Mouse (Mus musculus) heart, adult 11 months (tissue): ENCODE measurements at regions not wholly inside any gene's neighbourhood (a gene's known extent, or its start where the extent isn't known, plus 50 kb on each side); places are given as distances from the start of the nearest gene placed in this dataset.

Experiments used
- DNase-seq: peaks from one replicate; pipeline ENCODE4 v3.0.0; 2022

DNA sequence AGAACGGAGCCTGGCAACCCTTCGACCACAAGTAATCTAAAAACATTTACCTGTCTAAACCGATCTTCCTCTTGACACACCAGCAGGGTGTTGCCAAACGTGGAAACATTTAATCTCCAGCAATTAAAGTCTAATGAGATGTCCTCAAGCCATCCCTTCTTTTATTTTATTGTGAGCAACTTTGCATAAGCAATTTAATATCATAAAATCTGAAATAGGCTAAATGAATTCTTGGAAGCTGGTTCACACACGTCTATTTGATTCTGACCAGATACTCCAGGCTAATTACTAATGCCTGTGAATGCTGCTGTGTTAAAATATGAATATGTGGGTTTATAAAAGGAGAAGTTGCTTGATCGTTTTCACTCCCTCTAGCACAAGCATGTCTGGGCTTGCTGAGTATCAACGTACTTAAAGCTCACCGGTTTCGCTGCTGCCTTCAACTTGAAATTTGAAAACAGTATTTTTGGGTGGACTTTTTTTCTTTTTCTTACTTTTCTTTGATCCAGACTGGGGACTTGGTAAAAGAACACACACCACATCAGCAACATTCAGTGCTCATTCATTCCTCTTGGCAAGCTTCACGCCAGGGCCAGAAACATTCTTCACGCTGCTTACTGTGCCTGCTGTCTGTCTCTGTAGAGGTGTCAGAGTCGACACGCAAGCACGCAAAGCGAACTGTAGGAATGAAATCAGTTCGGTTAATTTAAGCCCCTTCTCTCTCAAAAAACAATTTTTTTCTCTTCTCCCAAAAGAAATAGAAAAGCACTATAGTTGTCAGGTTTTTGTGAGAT, 194.4 kb downstream of the Npr3 start:
- DNase-seq: no peak

DNA sequence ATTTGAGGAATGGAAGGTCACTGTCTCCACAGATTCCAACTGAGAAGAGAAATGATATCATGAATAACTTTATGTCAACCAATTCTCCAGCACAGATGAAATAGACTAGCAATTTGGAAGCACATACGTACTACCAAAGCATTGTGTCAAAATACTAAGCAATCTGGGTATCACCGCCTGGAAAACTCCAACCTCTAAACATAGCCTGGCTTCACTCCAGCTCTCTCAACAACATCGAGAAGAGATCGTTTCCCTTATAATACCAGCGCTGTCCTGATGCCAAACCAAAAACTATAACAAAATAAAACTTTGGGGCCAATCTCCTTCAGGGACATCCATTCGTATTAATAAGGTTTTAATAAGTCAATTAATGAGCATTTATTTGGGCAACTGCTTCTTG, 205.8 kb downstream of the Npr3 start:
- DNase-seq: no peak

GRCm38 (mm10) chr15:11699929-11700328, 207.2 kb downstream of the Npr3 start:
- no peak for DNase-seq

GRCm38 (mm10) chr15:11697060-11697459, 210.0 kb downstream of the Npr3 start:
- no peak for DNase-seq

DNA sequence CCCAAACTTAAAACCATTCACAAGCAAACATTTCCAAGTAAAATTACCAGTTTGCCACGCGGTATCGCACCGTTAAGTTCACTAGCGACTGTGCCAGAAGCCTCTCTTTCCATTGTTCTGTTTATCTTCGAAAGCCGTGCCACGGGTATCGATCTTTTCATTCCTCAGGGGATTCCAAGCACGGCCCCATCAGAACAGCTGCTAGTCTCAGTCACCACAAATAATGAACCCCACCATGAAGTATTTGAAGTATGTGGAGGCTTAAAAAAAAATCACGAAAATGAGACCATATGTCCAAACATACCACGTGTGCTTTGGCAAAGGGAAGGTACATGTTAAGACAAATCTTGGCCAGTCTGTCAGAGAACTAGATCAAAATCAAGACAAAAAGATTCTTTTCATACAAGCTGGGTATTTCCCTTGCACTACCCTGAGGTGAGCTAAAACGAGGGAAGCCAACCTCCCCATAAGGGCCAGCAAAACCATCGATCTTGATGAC, 213.3 kb downstream of the Npr3 start:
- no peak for DNase-seq

- no peak for DNase-seq
These were observed 242.2 kb downstream of the Npr3 start for GRCm38 (mm10) chr15:11664839-11665379.

DNA sequence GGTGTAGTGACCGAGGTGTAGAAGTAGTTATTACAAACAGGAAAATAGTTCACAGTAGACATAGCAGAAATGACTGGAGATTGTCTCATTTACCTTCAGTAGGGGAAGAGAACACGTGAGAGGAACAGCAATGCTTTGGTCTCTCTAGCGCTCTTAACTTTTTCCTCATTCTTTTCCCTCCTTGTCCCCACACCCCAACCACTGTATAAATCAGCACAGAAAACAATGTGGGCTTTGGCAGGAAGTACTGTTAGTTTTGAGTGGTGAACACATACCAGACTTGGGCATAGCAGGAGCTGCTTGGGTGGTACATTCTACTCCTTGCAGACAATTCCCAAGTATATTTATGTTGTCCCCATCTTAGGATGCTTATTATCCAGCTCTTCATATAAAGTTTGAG, 251.9 kb downstream of the Npr3 start:
- DNase-seq: no peak

DNA sequence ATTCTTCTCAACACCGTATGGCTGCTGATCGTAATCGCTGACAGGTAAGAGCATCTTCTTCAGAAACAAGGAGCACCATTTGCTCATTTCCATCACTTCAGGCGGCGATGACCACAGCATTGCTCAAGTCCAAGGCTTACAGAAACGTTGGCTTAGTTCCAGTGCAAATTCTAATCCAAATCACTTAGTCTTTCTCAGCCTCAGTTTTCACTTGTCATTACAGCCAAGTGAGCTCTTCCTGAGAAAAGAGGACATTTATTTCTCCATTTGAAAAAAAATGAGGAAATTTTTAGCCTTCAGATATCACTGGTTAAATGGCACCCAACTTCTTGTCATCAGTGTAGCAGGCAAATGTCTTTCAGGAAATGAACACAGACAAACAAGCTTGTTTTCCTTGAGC, 246.8 kb upstream of the Tars start:
- DNase-seq: no peak

DNA sequence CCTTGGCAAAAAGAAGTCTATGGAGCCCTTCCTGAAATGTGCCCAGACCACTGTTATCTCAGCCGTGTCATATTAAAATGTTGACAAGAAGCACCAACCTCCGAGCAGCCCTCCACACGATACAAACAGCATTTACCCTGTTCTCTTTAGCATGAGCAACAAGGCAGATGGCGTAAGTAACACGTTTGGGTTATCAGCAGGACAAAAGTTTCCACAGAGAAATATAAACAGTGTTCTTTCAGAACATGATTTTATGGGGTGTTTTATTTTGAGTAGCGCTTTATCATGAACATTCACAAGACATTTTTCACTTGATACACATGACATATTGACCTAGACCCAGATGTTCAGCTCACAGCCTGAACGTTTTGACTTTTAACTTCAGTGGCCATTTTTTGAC, 245.3 kb upstream of the Tars start:
- DNase-seq: no peak

GRCm38 (mm10) chr15:11630654-11631053, 231.2 kb upstream of the Tars start:
- DNase-seq: no peak

DNA sequence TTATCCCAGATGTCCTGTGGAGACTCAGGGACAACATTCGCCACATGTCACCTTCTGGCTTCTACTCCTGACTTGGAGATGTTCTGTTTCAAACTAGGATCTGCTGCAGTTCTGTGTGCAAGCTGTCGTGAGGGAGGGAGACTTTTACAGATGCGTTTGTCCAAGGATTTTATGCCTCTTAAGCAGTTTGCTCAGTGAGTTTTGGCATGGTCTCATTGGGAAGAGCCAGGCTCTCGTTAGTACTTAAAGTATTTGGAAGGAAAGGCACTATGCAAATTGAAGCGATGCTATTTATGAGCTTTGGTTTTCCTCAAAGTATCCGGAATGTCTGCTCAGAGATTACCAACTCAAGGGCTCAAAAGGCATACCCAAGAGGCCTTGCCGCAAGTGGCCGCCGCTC, 227.0 kb upstream of the Tars start:
- no peak for DNase-seq

DNA sequence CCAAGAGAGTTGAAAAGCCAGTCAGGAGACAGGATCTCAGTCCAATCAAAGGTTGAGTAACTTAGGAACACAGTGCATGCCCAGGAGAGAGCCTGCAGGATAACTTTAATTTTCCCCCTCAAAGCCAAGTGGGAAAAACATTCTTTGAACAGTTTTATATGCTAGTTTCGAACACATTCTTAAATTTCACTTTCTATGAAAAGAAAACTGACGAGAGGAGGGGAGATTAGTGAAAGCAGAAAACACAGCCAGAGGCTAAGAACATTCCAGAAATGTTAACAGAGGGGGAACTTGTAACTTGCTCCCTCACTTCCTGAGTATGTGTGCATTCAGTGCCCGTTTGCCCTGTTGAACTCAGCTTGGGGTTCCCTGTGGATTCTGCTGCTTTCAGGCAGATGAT, 213.0 kb upstream of the Tars start:
- no peak for DNase-seq

- DNase-seq: no peak
These were observed 210.7 kb upstream of the Tars start for GRCm38 (mm10) chr15:11610043-11610670.

- no peak for DNase-seq
These were observed 208.0 kb upstream of the Tars start for GRCm38 (mm10) chr15:11607489-11607888.

DNA sequence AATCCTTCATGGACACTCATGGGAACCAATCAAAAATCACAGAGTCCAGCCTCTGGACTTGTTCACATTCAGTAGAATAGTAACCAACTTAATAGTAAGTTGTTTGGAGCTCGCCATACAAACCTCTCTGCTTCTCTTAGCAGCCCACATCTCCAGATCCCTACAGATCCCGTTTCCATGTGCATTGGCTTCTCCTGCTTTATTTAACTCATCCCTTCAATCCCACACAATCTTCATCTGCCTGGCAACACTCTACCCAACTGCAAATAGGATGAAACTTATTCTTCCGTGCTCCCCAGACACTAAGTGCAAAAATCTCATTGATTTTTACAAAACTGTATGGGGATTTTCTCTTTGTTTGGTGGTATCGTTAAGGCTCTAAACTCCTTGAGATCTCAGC, 206.2 kb upstream of the Tars start:
- no peak for DNase-seq

DNA sequence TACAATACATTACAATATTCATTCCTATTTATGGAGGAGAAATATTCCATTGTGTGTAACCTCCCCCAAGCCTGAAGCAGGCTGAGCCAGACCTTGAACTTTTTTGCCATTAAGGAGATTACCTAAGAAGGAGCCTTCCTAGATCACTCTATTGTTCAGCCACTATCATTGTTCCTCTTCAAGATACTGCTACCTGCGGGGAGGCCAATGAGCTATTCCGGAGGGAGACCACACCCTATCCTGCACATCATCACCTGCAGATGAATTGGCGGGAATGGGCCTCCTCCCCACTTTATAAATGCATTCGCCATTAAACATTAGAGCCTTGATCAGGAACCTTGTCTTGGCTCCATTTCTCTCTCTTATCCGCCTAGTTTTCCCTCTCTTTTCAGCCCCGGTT, 197.6 kb upstream of the Tars start:
- no peak for DNase-seq

- DNase-seq: no peak
These were observed 191.2 kb upstream of the Tars start for GRCm38 (mm10) chr15:11590542-11591116.

- no peak for DNase-seq
These were observed 190.3 kb upstream of the Tars start for GRCm38 (mm10) chr15:11589795-11590194.

GRCm38 (mm10) chr15:11586384-11586783, 186.9 kb upstream of the Tars start:
- DNase-seq: no peak

GRCm38 (mm10) chr15:11584155-11584554, 184.7 kb upstream of the Tars start:
- DNase-seq: no peak

GRCm38 (mm10) chr15:11578331-11578730, 178.9 kb upstream of the Tars start:
- DNase-seq: no peak

DNA sequence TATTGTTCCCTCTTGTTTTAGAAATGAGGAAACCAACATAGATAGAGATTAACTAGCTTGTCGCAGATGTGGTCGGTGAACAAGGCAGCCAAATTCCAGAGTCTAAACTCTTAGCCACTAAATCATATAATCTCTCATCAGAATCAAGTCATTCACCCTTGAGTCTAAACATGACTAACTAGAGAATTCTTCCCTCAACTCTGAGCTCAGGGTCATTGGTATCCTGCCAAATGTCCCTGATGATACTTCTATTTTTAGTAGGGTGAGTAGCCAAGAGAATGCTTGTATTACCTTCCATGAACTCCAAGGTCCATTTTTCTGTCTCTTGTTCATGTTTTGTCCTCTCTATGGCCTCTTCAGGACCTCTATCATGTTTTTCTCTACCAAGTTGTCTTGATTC, 174.9 kb upstream of the Tars start:
- DNase-seq: no peak

DNA sequence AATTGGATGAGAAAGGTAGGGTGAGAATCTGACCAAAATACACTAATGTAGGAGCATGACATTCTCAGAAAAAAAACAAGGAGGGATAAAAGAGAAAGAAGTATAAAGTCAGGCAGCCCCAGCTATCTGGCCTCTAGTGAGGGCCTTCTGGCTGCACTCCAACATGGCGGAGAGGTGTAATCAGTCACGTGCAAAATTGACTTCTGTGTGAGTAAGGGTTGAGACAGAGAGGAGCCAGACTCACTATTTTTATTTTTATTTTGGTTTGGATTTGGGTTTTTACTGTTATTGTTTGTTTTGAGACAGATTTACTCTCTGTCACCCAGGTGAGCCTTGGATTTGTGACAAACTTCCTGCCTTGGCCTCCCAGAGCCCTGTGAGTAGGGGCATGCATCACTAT, 174.0 kb upstream of the Tars start:
- DNase-seq: no peak

GRCm38 (mm10) chr15:11572063-11572462, 172.6 kb upstream of the Tars start:
- no peak for DNase-seq
